Mouse (Mus musculus) small intestine, adult 2 months (tissue): Measurements from ENCODE around the gene Ugt1a5.
"Not testable (repeated sequence)": the region's sequence is repeated elsewhere in the genome, so short reads cannot be mapped to it uniquely, and the experiment has no call there.

Experiments
- CTCF ChIP-seq: fragments of 200-500 bp; IDR thresholded peaks from 2 replicates; pipeline ENCODE4 v1.5.1; 2012; ENCODE audit warnings: low read depth, mild to moderate bottlenecking, control low read depth, inconsistent platforms, low read length, moderate library complexity, mixed read lengths; ENCODE audit not compliant: insufficient replicate concordance, insufficient read length; ENCODE audit errors: extremely low read depth
- POLR2A ChIP-seq: fragments of 200-500 bp; IDR thresholded peaks from 2 replicates; pipeline ENCODE4 v1.6.1; 2012; ENCODE audit warnings: low read depth, mild to moderate bottlenecking, control low read depth, inconsistent platforms, low read length, moderate library complexity

DNA sequence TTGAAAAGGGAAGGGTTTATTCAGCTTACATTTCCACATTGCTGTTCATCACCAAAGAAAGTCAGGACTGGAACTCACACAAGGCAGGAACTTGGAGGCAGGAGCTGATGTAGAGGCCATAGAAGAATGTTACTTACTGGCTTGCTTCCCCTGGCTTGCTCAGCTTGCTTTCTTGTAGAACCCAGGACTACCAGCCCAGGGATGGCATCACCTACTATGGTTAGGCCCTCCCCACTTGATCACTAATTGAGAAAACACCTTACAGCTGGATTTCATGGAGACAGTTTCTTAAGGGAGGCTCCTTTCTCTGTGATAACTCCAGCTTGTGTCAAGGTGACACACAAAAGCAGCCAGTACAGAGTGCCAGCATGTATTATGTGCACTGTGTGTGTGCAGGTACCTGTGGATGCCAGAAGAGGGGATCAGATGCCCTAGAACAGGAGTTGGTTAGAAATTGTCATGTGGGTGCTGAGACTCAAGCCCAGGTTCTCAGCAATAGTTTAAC lies 57.3 kb downstream of the Ugt1a5 start:
- not testable (repeated sequence) for TF ChIP-seq CTCF, POLR2A
